Mouse (Mus musculus) heart, adult 2 months (tissue): ENCODE results near the gene Dbndd2. TPM values are rescaled to one million over a fixed set of nuclear protein-coding genes. Genes with fewer than 3 reads are reported as not detected.

Source experiments
- DNase-seq, 2 experiments: peaks; one replicate each; pipeline ENCODE4 v3.0.0; 2021
- H3K27ac ChIP-seq: fragments of 200-600 bp; 2 replicates; pipeline ENCODE4 v1.8.1; 2022
- H3K27me3 ChIP-seq: fragments of 200-500 bp; 2 replicates; pipeline ENCODE4 v1.6.1; 2012; ENCODE audit warnings: mild to moderate bottlenecking, low read length, inconsistent platforms, mixed read lengths; ENCODE audit not compliant: control insufficient read depth, insufficient read depth
- H3K36me3 ChIP-seq: fragments of 200-500 bp; 2 replicates; pipeline ENCODE4 v1.6.1; 2012; ENCODE audit warnings: low read length, inconsistent platforms; ENCODE audit not compliant: control insufficient read depth, insufficient read depth
- H3K4me1 ChIP-seq: fragments of 200-500 bp; 2 replicates; pipeline ENCODE4 v1.6.1; 2011; ENCODE audit warnings: low read length; ENCODE audit not compliant: control insufficient read depth, insufficient read depth
- H3K4me3 ChIP-seq: fragments of 200-600 bp; 2 replicates; pipeline ENCODE4 v1.8.1; 2022
- H3K79me2 ChIP-seq: fragments of 200-500 bp; replicated peaks from 2 replicates; pipeline ENCODE4 v1.6.1; 2012; ENCODE audit warnings: mild to moderate bottlenecking, inconsistent platforms, low read length, moderate library complexity, mixed read lengths; ENCODE audit not compliant: control insufficient read depth, insufficient read depth
- H3K9ac ChIP-seq: fragments of 200-500 bp; 2 replicates; pipeline ENCODE4 v1.6.1; 2012; ENCODE audit warnings: low read depth, mild to moderate bottlenecking, control low read depth, inconsistent platforms, low read length, mixed read lengths
- CTCF ChIP-seq: fragments of 200-600 bp; IDR thresholded peaks from 2 replicates; pipeline ENCODE4 v1.8.1; 2022; ENCODE audit warnings: antibody characterized with exemption, mild to moderate bottlenecking, moderate library complexity
- EP300 ChIP-seq: fragments of 200-500 bp; IDR thresholded peaks from 2 replicates; pipeline ENCODE4 v1.6.1; 2011; ENCODE audit warnings: low read depth, low read length, control low read depth; ENCODE audit not compliant: insufficient read depth
- POLR2A ChIP-seq: fragments of 200-500 bp; IDR thresholded peaks from 2 replicates; pipeline ENCODE4 v1.6.1; 2011; ENCODE audit warnings: mild to moderate bottlenecking, low read depth, low read length, control low read depth; ENCODE audit not compliant: insufficient read depth
- WGBS: fragments of 180-500 bp; shearing (Covaris S2); methylation state at CpG from one replicate; pipeline ENCODE4 v1.1.7; 2018; 5-methylcytosine and 5-hydroxymethylcytosine counted together
- intact Hi-C: fragments of 180-260 bp; cut with DNase I; formaldehyde crosslinking; loops from one replicate; pipeline ENCODE4 v1.15.1; 2025
- polyA plus RNA-seq: library from polyadenylated mRNA; depleted of rRNA; stranded (reverse); fragments of >200 nt; gene quantifications from 2 replicates; pipeline ENCODE4 v1.2.3, GENCODE M21; 2012; rRNA removed
- total RNA-seq, 2 experiments: library from RNA; stranded (reverse); gene quantifications; 2 replicates each; pipeline ENCODE4 v1.2.3; 2021

Dbndd2 gene
- total and polyA plus RNA-seq, 3 experiments, result 8.0 to 17.9 (median 10.3) TPM

DNA sequence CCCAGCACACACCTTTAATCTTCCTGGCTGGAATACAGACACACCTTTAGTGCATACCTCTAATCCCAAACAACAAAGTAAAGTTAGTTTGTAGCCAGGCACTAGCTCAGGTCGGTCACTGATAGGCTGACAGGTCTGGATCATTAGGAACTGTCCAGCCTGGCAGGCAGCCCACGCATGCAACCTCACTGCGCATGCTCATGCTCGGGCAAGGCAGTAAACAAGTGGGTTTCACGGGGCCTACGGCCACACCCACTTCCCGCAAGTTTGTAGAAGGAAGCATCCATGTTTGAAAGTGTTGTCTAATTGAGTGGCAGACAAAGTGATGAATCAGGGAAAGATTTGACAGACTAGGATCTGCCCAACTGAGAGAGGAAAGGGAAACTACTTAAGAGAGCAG, 56.7 kb downstream of the Dbndd2 start:
- Histone ChIP-seq H3K27ac (no peak overlapping the region), H3K4me3 (no peak overlapping the region), H3K4me1 (peaks cover 6% of the 10 kb centered on the region; the same call in 1 of the 2 replicates), H3K79me2 (no peaks in the 10 kb centered on the region), H3K9ac (no peak overlapping the region), H3K27me3 (peaks cover 1% of the 10 kb centered on the region; the same call in 1 of the 2 replicates), H3K36me3 (no peaks in the 10 kb centered on the region)
- 77% methylated on average over 7 of the region's 7 CpGs for WGBS
- TF ChIP-seq CTCF (no peak), POLR2A (no peak), EP300 (no peak)
- intact Hi-C loops, result no loop called here
- DNase-seq, result no peak

Other genes starting within 250 kb of the Dbndd2 start
- gene Svs2, start 247.6 kb upstream of the Dbndd2 start, total RNA-seq, result not detected
- gene Svs2, start 247.6 kb upstream of the Dbndd2 start, polyA plus RNA-seq, result not detected in 2 replicates
- not detected for gene Svs3b, start 229.5 kb upstream of the Dbndd2 start, total RNA-seq
- not detected in 2 replicates for gene Svs3b, start 229.5 kb upstream of the Dbndd2 start, polyA plus RNA-seq
- not detected for gene Svs4, start 207.6 kb upstream of the Dbndd2 start, total RNA-seq
- not detected in 2 replicates for gene Svs4, start 207.6 kb upstream of the Dbndd2 start, polyA plus RNA-seq
- gene Svs3a, start 196.8 kb upstream of the Dbndd2 start, total RNA-seq, result not detected
- gene Svs3a, start 196.8 kb upstream of the Dbndd2 start, polyA plus RNA-seq, result not detected in 2 replicates
- not detected for gene Svs6, start 169.4 kb upstream of the Dbndd2 start, total RNA-seq
- not detected in 2 replicates for gene Svs6, start 169.4 kb upstream of the Dbndd2 start, polyA plus RNA-seq
- not detected for gene Svs5, start 153.4 kb upstream of the Dbndd2 start, total RNA-seq
- not detected in 2 replicates for gene Svs5, start 153.4 kb upstream of the Dbndd2 start, polyA plus RNA-seq
- gene Slpi, start 97.0 kb upstream of the Dbndd2 start, total RNA-seq, result 10 to 100 TPM; 10.9 to 26.4 TPM
- gene Slpi, start 97.0 kb upstream of the Dbndd2 start, polyA plus RNA-seq, result 3.1 and 8.3 TPM in 2 replicates
- gene Rbpjl, start 83.0 kb upstream of the Dbndd2 start, total RNA-seq, result not detected
- 0.03 and 0.18 TPM in 2 replicates for gene Rbpjl, start 83.0 kb upstream of the Dbndd2 start, polyA plus RNA-seq
- under 1 TPM; 0.26 to 0.43 TPM for gene Matn4, start 80.9 kb upstream of the Dbndd2 start, total RNA-seq
- 0.70 and 0.82 TPM in 2 replicates for gene Matn4, start 80.9 kb upstream of the Dbndd2 start, polyA plus RNA-seq
- gene Sdc4, start 42.2 kb upstream of the Dbndd2 start, total RNA-seq, result 10 to 100 TPM; 20.2 to 26.0 TPM
- gene Sdc4, start 42.2 kb upstream of the Dbndd2 start, polyA plus RNA-seq, result 14.7 and 15.5 TPM in 2 replicates
- 10 to 100 TPM; 21.1 to 26.4 TPM for gene Sys1, start 29.1 kb upstream of the Dbndd2 start, total RNA-seq
- gene Sys1, start 29.1 kb upstream of the Dbndd2 start, polyA plus RNA-seq, result 52.0 and 55.0 TPM in 2 replicates
- gene Gm20458, start 25.1 kb upstream of the Dbndd2 start, total RNA-seq, result 1 to 10 TPM; 8.0 to 9.2 TPM
- gene Gm20458, start 25.1 kb upstream of the Dbndd2 start, polyA plus RNA-seq, result 7.8 and 17.2 TPM in 2 replicates
- not detected for gene Trp53tg5, start 12.4 kb upstream of the Dbndd2 start, total RNA-seq
- gene Trp53tg5, start 12.4 kb upstream of the Dbndd2 start, polyA plus RNA-seq, result not detected in 2 replicates
- 10 to 100 TPM; 31.3 to 31.5 TPM for gene Pigt, start 11.4 kb downstream of the Dbndd2 start, total RNA-seq
- gene Pigt, start 11.4 kb downstream of the Dbndd2 start, polyA plus RNA-seq, result 47.1 and 51.3 TPM in 2 replicates
- 1 to 10 TPM in 1 of 2 experiments, under 1 TPM in 1; 0.43 to 1.3 TPM for gene Wfdc2, start 76.3 kb downstream of the Dbndd2 start, total RNA-seq
- gene Wfdc2, start 76.3 kb downstream of the Dbndd2 start, polyA plus RNA-seq, result 0.50 and 78.4 TPM in 2 replicates
- not detected for gene Spint3, start 87.4 kb downstream of the Dbndd2 start, total RNA-seq
- gene Spint3, start 87.4 kb downstream of the Dbndd2 start, polyA plus RNA-seq, result not detected in 2 replicates
- under 1 TPM in 1 of 2 experiments, not detected in 1; 0.30 TPM for gene Wfdc6a, start 99.3 kb downstream of the Dbndd2 start, total RNA-seq
- gene Wfdc6a, start 99.3 kb downstream of the Dbndd2 start, polyA plus RNA-seq, result 0.47 and 0.56 TPM in 2 replicates
- gene Eppin, start 107.5 kb downstream of the Dbndd2 start, total RNA-seq, result not detected
- gene Eppin, start 107.5 kb downstream of the Dbndd2 start, polyA plus RNA-seq, result 0.16 TPM in 1 of 2 replicates, not detected in the other
- not detected for gene Wfdc6b, start 127.4 kb downstream of the Dbndd2 start, total RNA-seq
- gene Wfdc6b, start 127.4 kb downstream of the Dbndd2 start, polyA plus RNA-seq, result not detected in 2 replicates
- not detected for gene Wfdc8, start 127.5 kb downstream of the Dbndd2 start, total RNA-seq
- not detected in 2 replicates for gene Wfdc8, start 127.5 kb downstream of the Dbndd2 start, polyA plus RNA-seq
- not detected for gene Wfdc16, start 152.7 kb downstream of the Dbndd2 start, total RNA-seq
- not detected in 2 replicates for gene Wfdc16, start 152.7 kb downstream of the Dbndd2 start, polyA plus RNA-seq
- gene Wfdc10, start 169.9 kb downstream of the Dbndd2 start, total RNA-seq, result not detected
- gene Wfdc10, start 169.9 kb downstream of the Dbndd2 start, polyA plus RNA-seq, result not detected in 2 replicates
- not detected for gene Wfdc9, start 170.5 kb downstream of the Dbndd2 start, total RNA-seq
- gene Wfdc9, start 170.5 kb downstream of the Dbndd2 start, polyA plus RNA-seq, result not detected in 2 replicates
- gene Wfdc11, start 188.0 kb downstream of the Dbndd2 start, total RNA-seq, result not detected
- gene Wfdc11, start 188.0 kb downstream of the Dbndd2 start, polyA plus RNA-seq, result not detected in 2 replicates
- not detected for gene Wfdc13, start 199.0 kb downstream of the Dbndd2 start, total RNA-seq
- gene Wfdc13, start 199.0 kb downstream of the Dbndd2 start, polyA plus RNA-seq, result 0.25 TPM in 1 of 2 replicates, not detected in the other
- not detected for gene Spint4, start 212.4 kb downstream of the Dbndd2 start, total RNA-seq
- not detected in 2 replicates for gene Spint4, start 212.4 kb downstream of the Dbndd2 start, polyA plus RNA-seq
- not detected for gene Spint5, start 229.2 kb downstream of the Dbndd2 start, total RNA-seq
- gene Spint5, start 229.2 kb downstream of the Dbndd2 start, polyA plus RNA-seq, result not detected in 2 replicates